Mouse (Mus musculus) monocyte, adult 59 days (primary cell): Measurements from ENCODE around the gene Klhl8. TPM values are rescaled to one million over a fixed set of nuclear protein-coding genes. Genes with fewer than 3 reads are reported as not detected.

Experiments
- total RNA-seq, 2 experiments: library from RNA; stranded (reverse); gene quantifications; one replicate each; pipeline ENCODE4 v1.2.4; 2023

The Klhl8 gene
- 1 to 10 TPM; 3.2 to 3.7 TPM for total RNA-seq

GRCm38 (mm10) chr5:103910748-103911409 is at the start of gene Klhl8:
Gene Klhl8 (minus strand): TSS chr5:103911259.

Other genes with a start within 250 kb of the Klhl8 start
- 10 to 100 TPM; 64.8 to 68.0 TPM for gene Aff1, start 218.9 kb downstream of the Klhl8 start, total RNA-seq
- gene Hsd17b13, start 66.2 kb upstream of the Klhl8 start, total RNA-seq: not detected
- gene Hsd17b11, start 110.7 kb upstream of the Klhl8 start, total RNA-seq: 100 to 1,000 TPM; 140 to 154 TPM
- 10 to 100 TPM; 30.2 TPM for gene Nudt9, start 135.0 kb upstream of the Klhl8 start, total RNA-seq
- not detected for gene Gm17660, start 166.3 kb upstream of the Klhl8 start, total RNA-seq
- gene Sparcl1, start 202.5 kb upstream of the Klhl8 start, total RNA-seq: not detected